Mouse (Mus musculus): ENCODE results near the gene Pot1b. TPM values are rescaled to one million over a fixed set of nuclear protein-coding genes. Genes with fewer than 3 reads are reported as not detected.

The Pot1b gene
- polyA plus RNA-seq, 1 experiment: 0.05 TPM

GRCm38 (mm10) chr17:55699388-55699787 is 13.0 kb downstream of the Pot1b start:
- Histone ChIP-seq H3K4me3 (replicated peaks) (no peak overlapping the region), H3K4me1 (ENCODE audit: control insufficient read depth) (no peaks in the 10 kb centered on the region), H3K9me3 (ENCODE audit: control insufficient read depth, low read length) (no peaks in the 10 kb centered on the region), H3K36me3 (ENCODE audit: control insufficient read depth) (peaks cover 64% of the 10 kb centered on the region), H3K27me3 (ENCODE audit: control insufficient read depth) (no peaks in the 10 kb centered on the region)
- TF ChIP-seq GATA1 (IDR thresholded peaks at IDR 0.05; ENCODE audit: low read length): no peak
- no peak for TF ChIP-seq TAL1 (IDR thresholded peaks at IDR 0.05; ENCODE audit: low read length)

- H3K27me3 ChIP-seq (ENCODE audit: control insufficient read depth): no peaks in the 10 kb centered on the region
- no peak overlapping the region for H3K4me3 ChIP-seq (replicated peaks)
- TF ChIP-seq GATA1 (IDR thresholded peaks at IDR 0.05; ENCODE audit: low read length): no peak
- no peak for TF ChIP-seq TAL1 (IDR thresholded peaks at IDR 0.05; ENCODE audit: low read length)
- H3K4me1 ChIP-seq (ENCODE audit: control insufficient read depth): no peaks in the 10 kb centered on the region; the same call in 1 of the 2 replicates
- H3K36me3 ChIP-seq (ENCODE audit: control insufficient read depth): peaks cover 17% of the 10 kb centered on the region
- H3K9me3 ChIP-seq (ENCODE audit: control insufficient read depth, low read length): no peaks in the 10 kb centered on the region
Measured at GRCm38 (mm10) chr17:55661099-55661498, 51.3 kb downstream of the Pot1b start.

- no peaks in the 10 kb centered on the region for H3K4me1 ChIP-seq (ENCODE audit: control insufficient read depth)
- no peaks in the 10 kb centered on the region for H3K36me3 ChIP-seq (ENCODE audit: control insufficient read depth)
- TF ChIP-seq GATA1 (IDR thresholded peaks at IDR 0.05; ENCODE audit: low read length): no peak
- TF ChIP-seq TAL1 (IDR thresholded peaks at IDR 0.05; ENCODE audit: low read length): no peak
- no peaks in the 10 kb centered on the region for H3K9me3 ChIP-seq (ENCODE audit: control insufficient read depth, low read length)
- no peak within 1 kb of the TSS for H3K4me3 ChIP-seq (replicated peaks)
- no peaks in the 10 kb centered on the region for H3K27me3 ChIP-seq (ENCODE audit: control insufficient read depth)
Measured at GRCm38 (mm10) chr17:55625092-55625491, 87.3 kb downstream of the Pot1b start, which contains the start of gene Vmn2r118. Gene Vmn2r118, minus strand, starts transcription at chr17:55625192.

Other genes starting within 250 kb of the Pot1b start
- not detected in 2 replicates for gene Vmn2r118, start 87.4 kb downstream of the Pot1b start, polyA plus RNA-seq (2012)
- not detected in 2 replicates for gene Adgre4, start 37.4 kb upstream of the Pot1b start, polyA plus RNA-seq (2012)
- gene Zfp119a, start 166.3 kb upstream of the Pot1b start, polyA plus RNA-seq (2012): not detected in 2 replicates
- gene Zfp959, start 179.5 kb upstream of the Pot1b start, polyA plus RNA-seq (2012): 0.06 and 0.10 TPM in 2 replicates
- not detected in 2 replicates for gene Zfp119b, start 236.9 kb upstream of the Pot1b start, polyA plus RNA-seq (2012)
- gene Ebi3, start 240.0 kb upstream of the Pot1b start, polyA plus RNA-seq (2012): 0.34 and 0.37 TPM in 2 replicates
- gene Yju2, start 246.5 kb upstream of the Pot1b start, polyA plus RNA-seq (2012): 1.6 and 1.7 TPM in 2 replicates